Comparison of ENCODE assay signal across 18 mouse cellular contexts in genomic region chr13:94183372-94184021, GRCm38 (mm10).
DNase-seq lines count a peak whose midpoint lies in the region; ATAC-seq and TF ChIP-seq lines count a peak whose summit lies in the region.
"Had no signal": no experiment of that assay in that cellular context is flagged by ENCODE, and none has a peak within 500 bp of the region (broad histone marks: within the 10 kb centered on the region; RNA-seq: fewer than 3 reads in every experiment).

No protein-coding gene starts in this region.

- peaks cover 3% of the 10 kb centered on the region for H3K36me3 ChIP-seq in megakaryocyte, embryonic 14.5 days (replicated peaks; ENCODE audit: low read length)
- H3K36me3 ChIP-seq: embryonic facial prominence, embryonic 15.5 days; hindbrain, embryonic 10.5 days had no signal

- peak; percentile 73 for DNase-seq in gastrocnemius, adult 2 months
- DNase-seq in gastrocnemius, postnatal 36 days: no peak
- peak; percentile 44 for DNase-seq in skeletal muscle tissue, adult 2 months (ENCODE audit: low read depth, low spot score)
- DNase-seq in urinary bladder, postnatal 14 days (ENCODE audit: low spot score): no peak
- DNase-seq: cerebellum, adult 9-11 months; forebrain, postnatal 0 days; kidney, adult 11 months; kidney, postnatal 10 days; liver, postnatal 0 days; right cerebral cortex, adult 18-20 months had no signal

- H3K4me1 ChIP-seq in megakaryocyte, embryonic 14.5 days: peaks cover 50% of the 10 kb centered on the region

- no peak for TF ChIP-seq CTCF in gastrocnemius, adult 2 months (IDR thresholded peaks at IDR 0.05)

- H3K27ac ChIP-seq in gastrocnemius, adult 2 months: peak overlapping the region; percentile 82
- H3K27ac ChIP-seq: embryonic facial prominence, embryonic 15.5 days; forebrain, embryonic 10.5 days; hindbrain, embryonic 10.5 days had no signal

- no peak for ATAC-seq in megakaryocyte, adult 5-6 weeks (ENCODE audit: poor library complexity, severe bottlenecking)
- ATAC-seq in granulocyte monocyte progenitor cell, adult 5-6 weeks (replicated peaks; ENCODE audit: poor library complexity, severe bottlenecking): peak; percentile 56
- ATAC-seq: forebrain, postnatal 0 days; liver, postnatal 0 days; midbrain, embryonic 16.5 days; Patski had no signal

- peaks cover 8% of the 10 kb centered on the region for H3K27me3 ChIP-seq in megakaryocyte, embryonic 14.5 days (replicated peaks)
- H3K27me3 ChIP-seq: embryonic facial prominence, embryonic 15.5 days; Patski had no signal

- intact Hi-C loops in gastrocnemius, adult 2 months (cut with DNase I): no loop called here
- intact Hi-C loops in gastrocnemius, postnatal 36 days (cut with DNase I): no loop called here

- no peak overlapping the region for H3K4me3 ChIP-seq in gastrocnemius, adult 2 months
- peak overlapping the region; percentile 16 for H3K4me3 ChIP-seq in megakaryocyte, embryonic 14.5 days (replicated peaks)
- H3K4me3 ChIP-seq: embryonic facial prominence, embryonic 15.5 days; forebrain, embryonic 10.5 days; hindbrain, embryonic 10.5 days had no signal

- no peaks in the 10 kb centered on the region for H3K9me3 ChIP-seq in megakaryocyte, embryonic 14.5 days
- H3K9me3 ChIP-seq: embryonic facial prominence, embryonic 15.5 days; forebrain, embryonic 10.5 days; hindbrain, embryonic 10.5 days had no signal

Comparison
In these comparisons a context has a peak if more than half of its experiments do, and no peak if none do; other contexts are left out.
1. DNase-seq: peak in gastrocnemius, adult 2 months (single experiment) and skeletal muscle tissue, adult 2 months (single experiment); none in gastrocnemius, postnatal 36 days (0 of 2) and urinary bladder, postnatal 14 days (single experiment).